Mouse (Mus musculus) layer of hippocampus, postnatal 10 days (tissue): ENCODE measurements at regions not wholly inside any gene's neighbourhood (a gene's known extent, or its start where the extent isn't known, plus 50 kb on each side); places are given as distances from the start of the nearest gene placed in this dataset.

ENCODE experiments used
- DNase-seq, 2 experiments: peaks; one replicate each; pipeline ENCODE4 v3.0.0; 2021; ENCODE audit warnings: low spot score in 2 of 2

GRCm38 (mm10) chr3:58138726-58139585 is 275.6 kb upstream of the Tsc22d2 start:
- peak; percentile 42 to 47 for DNase-seq

DNA sequence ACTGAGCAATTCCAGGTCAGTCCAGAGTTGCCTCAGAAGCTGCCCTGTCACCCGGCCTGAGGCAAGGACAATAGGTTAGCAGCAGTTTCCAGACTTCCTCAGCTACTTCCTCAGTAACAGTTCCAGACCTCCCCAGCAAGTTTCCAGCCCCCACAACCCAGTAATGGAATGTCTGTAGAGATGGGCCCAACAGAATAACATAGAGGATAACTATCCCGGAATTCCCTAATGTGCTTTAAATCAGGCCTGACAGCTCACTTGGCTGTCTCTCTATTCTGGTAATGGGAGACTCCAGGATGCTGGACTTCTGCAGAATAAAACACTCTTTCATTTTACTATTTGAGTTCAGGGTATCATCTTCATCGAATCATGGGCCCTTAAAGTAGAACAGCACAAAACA is 268.4 kb upstream of the Tsc22d2 start:
- DNase-seq = no peak

DNA sequence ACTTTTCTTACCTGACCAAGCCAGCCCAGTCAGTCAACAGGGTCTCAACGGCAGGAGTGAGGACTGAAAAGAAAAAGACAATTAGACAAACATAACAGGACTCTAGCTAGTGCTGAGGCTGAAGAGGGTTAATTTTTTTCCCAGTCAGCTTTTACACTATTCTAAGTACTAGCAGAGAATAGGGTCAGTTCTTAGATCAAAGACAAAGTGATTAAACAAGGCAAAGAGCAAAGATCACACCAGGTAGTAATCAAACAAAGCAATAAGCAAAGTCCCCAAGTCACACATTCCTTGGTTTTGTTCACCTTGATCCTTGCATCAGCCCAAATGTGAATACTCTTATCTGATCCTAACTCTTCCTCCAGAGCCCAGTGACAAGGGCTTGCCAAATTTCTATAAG is 267.8 kb upstream of the Tsc22d2 start:
- no peak for DNase-seq

DNA sequence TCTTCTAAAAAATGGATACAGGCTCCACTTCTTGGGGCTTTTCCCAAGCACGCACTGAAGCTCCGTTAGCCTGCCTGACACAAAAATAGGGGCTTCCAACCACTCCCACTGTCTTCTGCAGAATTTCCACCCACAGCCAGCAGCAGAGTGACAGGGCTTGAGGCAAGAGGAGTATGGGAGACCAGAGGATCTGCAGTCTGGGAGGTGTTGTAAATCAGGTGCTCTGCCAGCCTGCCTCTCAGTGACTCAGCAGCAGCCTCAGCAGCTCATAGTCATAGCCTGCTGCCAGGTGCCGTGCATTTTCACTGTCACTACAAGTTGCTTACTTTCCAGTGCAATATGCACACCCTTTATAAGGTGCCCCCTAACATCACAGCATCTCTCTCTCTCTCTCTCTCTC is 261.4 kb upstream of the Tsc22d2 start:
- DNase-seq = no peak

- DNase-seq = no peak
These were observed 260.4 kb upstream of the Tsc22d2 start for GRCm38 (mm10) chr3:58153874-58154756.

DNA sequence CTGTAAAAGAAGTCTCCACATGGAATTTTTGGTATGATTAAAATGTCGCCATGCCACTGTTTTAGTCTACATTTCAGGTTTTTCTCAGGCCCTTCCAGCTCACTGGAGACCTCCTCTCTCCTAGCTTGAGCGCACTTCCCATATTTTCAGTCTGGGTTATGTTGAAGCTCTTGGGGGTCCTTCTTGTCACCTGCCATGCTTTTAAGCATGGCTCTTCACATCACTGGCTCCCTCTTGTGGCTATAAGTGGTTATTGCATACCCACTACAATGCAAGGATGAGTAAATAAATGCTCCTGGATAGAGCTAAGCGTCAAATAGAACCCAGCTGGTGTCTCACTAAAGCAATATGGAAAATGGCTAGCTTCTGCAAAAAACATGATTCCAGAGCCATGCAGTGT is 255.1 kb upstream of the Tsc22d2 start:
- DNase-seq = peak; percentile 41 to 45

DNA sequence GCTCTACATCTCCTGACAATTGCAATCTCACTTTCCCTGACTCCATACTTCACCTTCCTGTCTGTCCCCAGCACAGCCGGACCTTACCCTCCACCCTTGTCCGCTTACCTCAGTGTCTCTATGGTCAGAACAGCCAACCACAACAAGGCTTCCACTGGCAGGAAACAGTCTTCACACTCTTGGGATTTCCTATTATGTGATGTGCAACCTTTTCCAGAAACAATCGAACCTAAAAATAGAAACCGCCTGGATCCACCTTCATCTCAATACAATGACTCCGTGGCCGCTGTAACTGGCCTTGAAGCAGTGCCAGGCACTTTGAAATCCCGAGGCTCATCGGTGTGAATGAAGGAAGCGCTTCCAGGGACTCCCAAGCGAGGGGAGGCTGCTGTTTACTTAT is 252.3 kb upstream of the Tsc22d2 start:
- no peak for DNase-seq

DNA sequence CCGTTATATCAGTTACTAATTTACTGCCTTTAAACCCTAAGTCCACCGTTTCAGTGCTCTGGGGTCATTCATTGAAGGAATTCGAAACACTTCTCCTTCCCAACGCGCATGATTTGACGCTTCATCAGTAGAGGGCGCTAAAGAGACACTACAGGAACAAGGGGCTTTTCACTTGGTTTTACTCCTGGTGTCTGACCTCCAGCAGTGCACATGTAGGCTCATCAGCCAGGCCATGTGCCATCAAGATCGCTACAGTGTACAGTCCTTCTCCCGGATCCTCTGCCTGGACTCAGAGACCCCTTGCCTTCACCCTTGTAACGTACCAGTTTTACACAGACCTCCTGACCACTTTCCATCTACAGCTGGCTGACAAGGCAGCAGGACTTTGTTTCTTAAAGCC is 250.7 kb upstream of the Tsc22d2 start:
- DNase-seq = peak; percentile 77 to 82

DNA sequence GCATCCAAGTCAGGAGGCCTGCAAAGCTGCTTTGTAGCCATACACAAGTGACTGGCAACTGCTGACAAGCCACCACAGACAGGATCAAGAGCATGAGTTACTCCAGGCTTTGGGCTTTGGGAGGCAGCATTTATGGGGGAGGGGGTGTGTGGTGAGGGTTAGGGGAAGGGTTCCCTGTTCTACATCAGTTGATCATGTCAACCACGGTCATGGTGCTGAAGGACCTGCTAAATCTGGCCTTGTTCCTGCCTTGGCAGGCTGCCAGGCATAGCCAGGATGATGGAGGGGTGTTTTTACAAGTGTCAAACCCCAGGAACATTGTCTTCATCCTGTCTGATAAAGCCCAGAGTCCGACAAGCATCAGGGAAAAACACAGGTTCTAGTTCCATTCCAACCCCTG is 247.9 kb upstream of the Tsc22d2 start:
- DNase-seq = no peak

DNA sequence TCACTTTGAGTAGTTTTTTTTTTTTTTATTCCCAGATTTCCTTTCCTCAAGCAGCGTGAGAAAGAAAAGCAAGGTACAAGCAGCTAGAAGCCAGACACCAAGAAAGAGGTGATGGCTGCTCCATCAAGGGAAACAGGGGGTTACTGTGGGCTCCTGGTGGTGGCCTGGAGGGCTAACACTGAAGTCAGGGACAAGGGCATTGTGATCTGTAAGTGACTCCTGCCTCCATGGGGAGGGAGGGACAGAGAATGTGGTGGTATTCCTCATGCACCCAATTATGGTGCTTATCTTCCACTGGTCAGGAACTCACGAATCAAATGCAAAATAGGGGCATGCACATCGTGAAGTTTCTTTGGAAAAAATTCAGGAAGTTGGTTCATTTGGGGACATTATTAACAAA is 247.4 kb upstream of the Tsc22d2 start:
- no peak for DNase-seq

DNA sequence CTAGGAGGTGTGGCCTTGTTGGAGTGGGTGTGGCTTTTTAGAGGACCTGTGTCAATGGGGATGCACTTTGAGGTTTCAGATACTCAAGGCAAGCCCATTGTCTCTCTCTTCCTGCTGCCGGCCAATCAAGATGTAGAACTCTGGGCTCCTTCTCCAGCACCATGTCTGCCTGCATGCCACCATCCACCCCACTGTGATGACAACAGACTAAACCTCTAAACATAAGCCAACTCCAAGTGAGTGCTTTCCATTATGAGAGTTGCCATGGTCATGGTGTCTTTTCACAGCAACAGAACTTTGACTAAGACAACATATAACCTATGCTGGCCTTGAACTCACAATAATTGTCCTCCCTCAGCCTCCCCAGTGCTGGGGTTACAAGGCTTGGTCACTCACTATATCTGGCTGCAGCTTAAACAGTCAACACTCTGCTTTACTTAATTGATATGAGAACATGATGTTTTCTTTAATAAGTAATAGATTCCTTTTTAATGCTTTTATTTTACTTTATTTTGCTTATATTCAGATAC is 246.7 kb upstream of the Tsc22d2 start:
- no peak for DNase-seq

GRCm38 (mm10) chr3:58168522-58169185 is 245.9 kb upstream of the Tsc22d2 start:
- peak; percentile 32 to 49 for DNase-seq

DNA sequence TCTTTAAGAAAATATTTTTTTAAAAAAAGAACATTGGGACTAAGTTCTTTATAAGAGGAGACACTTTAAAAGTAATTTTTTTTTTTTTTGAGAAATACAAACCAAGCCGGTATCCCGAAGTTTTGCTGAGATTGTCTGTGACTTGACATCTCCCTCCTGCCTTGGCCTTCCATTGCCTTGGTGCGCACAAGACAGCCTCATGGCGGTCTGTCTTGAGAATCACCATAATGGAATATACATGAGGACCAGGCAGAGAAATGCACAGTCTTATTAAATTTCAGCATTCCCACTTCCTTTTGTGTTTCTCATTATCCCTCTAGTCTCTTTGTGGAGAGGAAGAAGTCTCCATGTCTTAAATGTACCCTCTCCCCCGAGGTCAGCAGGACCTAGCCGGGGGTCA is 244.7 kb upstream of the Tsc22d2 start:
- no peak for DNase-seq

- no peak for DNase-seq
These were observed 242.4 kb upstream of the Tsc22d2 start for GRCm38 (mm10) chr3:58172096-58172495.

- DNase-seq = no peak
These were observed 240.7 kb upstream of the Tsc22d2 start for GRCm38 (mm10) chr3:58173821-58174220.

DNA sequence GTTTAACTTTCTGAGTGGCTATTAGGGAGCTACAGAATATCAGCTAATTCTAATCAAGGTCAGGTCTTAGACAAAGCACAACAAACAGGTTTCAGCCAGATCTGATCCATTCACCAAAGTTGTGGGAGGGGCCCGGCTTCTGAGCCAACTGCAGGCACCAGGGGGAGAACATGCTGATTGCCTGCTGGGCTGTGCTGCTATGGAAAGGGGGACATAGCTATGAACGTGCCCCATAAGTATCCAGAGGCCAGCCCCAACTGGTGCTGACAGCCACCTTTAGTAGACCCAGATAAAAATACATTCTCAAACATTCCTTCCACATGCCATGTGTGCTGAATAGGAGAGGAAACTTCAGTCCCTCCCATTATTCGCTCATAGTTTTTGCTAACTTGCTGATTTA is 232.8 kb upstream of the Tsc22d2 start:
- DNase-seq = no peak

DNA sequence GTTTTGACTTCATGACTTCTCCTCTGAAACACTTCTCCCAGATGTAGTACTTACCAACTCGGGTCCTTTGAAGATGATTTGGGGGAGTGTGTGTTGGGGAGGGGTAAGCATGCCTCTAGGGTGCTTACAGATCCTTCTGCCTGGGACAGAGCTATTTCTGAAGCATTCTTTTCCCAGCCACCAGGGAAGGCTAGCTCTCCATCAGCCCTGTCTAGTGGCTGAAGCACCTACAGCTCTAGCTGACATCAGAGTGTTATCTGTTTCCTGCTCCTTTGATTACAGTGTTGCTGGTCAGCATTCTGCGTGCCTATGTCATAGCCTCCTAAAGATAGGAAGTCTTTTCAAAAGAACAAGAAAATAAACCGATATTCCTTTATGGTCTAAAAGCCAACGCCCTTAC is 232.2 kb upstream of the Tsc22d2 start:
- no peak for DNase-seq

DNA sequence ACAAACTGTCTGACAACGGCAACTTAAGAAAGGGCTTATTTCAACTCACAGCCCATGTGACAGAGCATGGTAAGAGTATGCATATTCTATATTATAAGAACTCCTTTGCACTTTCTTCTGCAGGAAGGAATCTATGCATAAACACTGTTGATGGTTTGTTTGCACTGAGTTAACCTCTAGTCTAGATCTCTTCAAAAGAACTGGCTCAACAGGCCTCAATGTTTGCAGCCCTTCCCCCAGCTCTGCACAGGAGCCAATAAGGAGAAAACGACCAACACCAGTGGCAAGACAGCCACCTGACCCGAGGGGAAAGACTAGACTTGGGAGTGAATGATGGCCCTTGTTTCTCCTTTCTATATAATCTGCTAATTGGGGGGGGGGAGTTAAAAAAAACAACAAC is 231.2 kb upstream of the Tsc22d2 start:
- DNase-seq = no peak

- no peak for DNase-seq
These were observed 214.1 kb upstream of the Tsc22d2 start for GRCm38 (mm10) chr3:58200462-58200861.

DNA sequence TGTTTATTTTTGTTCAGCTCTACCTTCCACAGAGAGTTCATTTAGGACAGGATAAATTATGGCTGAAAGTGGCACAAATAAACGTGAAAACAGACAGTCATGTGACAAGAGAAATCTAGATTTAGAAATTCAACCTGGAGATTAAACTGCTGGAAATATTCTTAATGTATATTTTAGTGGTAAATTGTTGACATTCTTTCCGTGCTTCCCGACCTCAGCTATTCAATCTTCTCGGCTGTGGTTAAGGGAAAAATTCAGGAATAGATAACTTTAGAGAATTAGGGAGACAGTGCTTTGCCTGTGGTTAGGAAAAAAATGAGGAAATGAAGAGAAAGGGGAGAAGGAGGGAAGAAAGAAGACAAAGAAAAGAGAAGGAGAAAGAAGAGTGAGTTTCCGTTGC is 211.7 kb upstream of the Tsc22d2 start:
- no peak for DNase-seq

DNA sequence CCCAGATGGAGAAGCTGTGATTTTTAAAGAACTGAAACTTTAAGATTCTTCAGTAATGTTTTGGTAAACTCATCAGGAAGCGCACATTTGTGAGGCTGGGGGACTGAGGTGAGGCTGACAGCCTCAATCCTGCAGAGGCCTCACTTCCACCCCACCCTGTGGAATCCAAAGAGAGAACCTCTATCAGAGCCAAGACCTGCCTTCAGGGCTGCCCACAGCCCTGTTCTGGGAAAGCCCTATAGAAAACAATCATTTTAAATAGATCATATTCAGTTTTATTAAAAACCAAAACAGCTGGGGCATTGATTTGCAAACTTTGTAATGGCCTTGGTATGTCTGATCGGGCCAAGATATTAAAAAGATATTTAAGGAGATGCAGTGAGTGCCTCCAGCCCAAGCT is 210.7 kb upstream of the Tsc22d2 start:
- no peak for DNase-seq

GRCm38 (mm10) chr3:58205526-58205925 is 209.0 kb upstream of the Tsc22d2 start:
- no peak for DNase-seq
